Mouse (Mus musculus) thymus, adult 2 months (tissue): Measurements from ENCODE around the gene Mapre3. TPM values are rescaled to one million over a fixed set of nuclear protein-coding genes. Genes with fewer than 3 reads are reported as not detected.
A peak's percentile ranks its signal among the peaks of the same experiment; 100 is the strongest.

Experiments
- DNase-seq: peaks from one replicate; pipeline ENCODE4 v3.0.0; 2021
- H3K27ac ChIP-seq: fragments of 200-500 bp; 2 replicates; pipeline ENCODE4 v1.5.1; 2012; ENCODE audit warnings: low read length, control low read depth; ENCODE audit not compliant: control insufficient read depth, insufficient read depth
- H3K27me3 ChIP-seq: fragments of 200-500 bp; 2 replicates; pipeline ENCODE4 v1.6.1; 2012; ENCODE audit warnings: mild to moderate bottlenecking, low read length, moderate library complexity, mixed read lengths; ENCODE audit not compliant: control insufficient read depth, insufficient read depth
- H3K36me3 ChIP-seq: fragments of 200-500 bp; 2 replicates; pipeline ENCODE4 v1.6.1; 2012; ENCODE audit warnings: mild to moderate bottlenecking, low read length, moderate library complexity; ENCODE audit not compliant: control insufficient read depth, insufficient read depth
- H3K4me1 ChIP-seq: fragments of 200-500 bp; replicated peaks from 2 replicates; pipeline ENCODE4 v1.6.1; 2012; ENCODE audit warnings: low read length; ENCODE audit not compliant: control insufficient read depth, insufficient read depth
- H3K4me3 ChIP-seq: fragments of 200-500 bp; 2 replicates; pipeline ENCODE4 v1.5.1; 2012; ENCODE audit warnings: mild to moderate bottlenecking, low read length, control low read depth, moderate library complexity; ENCODE audit not compliant: control insufficient read depth, insufficient read depth
- CTCF ChIP-seq: fragments of 200-500 bp; IDR thresholded peaks from 2 replicates; pipeline ENCODE4 v1.5.1; 2012; ENCODE audit warnings: mild to moderate bottlenecking, control low read depth, low read length, moderate library complexity, borderline replicate concordance; ENCODE audit not compliant: control insufficient read depth, poor library complexity, insufficient read depth; ENCODE audit errors: extremely low read depth
- POLR2A ChIP-seq: fragments of 200-500 bp; IDR thresholded peaks from 2 replicates; pipeline ENCODE4 v1.6.1; 2012; ENCODE audit warnings: mild to moderate bottlenecking, low read length, control low read depth, moderate library complexity; ENCODE audit not compliant: control insufficient read depth, poor library complexity, insufficient read depth; ENCODE audit errors: extremely low read depth
- WGBS: fragments of 180-500 bp; shearing (Covaris S2); methylation state at CpG from one replicate; pipeline ENCODE4 v1.1.7; 2018; 5-methylcytosine and 5-hydroxymethylcytosine counted together
- polyA plus RNA-seq: library from polyadenylated mRNA; depleted of rRNA; stranded (reverse); fragments of >200 nt; gene quantifications from 2 replicates; pipeline ENCODE4 v1.2.3, GENCODE M21; 2012

Mapre3 gene
- polyA plus RNA-seq, 1 experiment: 16.6 TPM

- TF ChIP-seq CTCF (no peak), POLR2A (no peak)
- Histone ChIP-seq H3K4me3 (no peak overlapping the region), H3K27ac (no peak overlapping the region), H3K4me1 (peaks cover 8% of the 10 kb centered on the region; the same call in 1 of the 2 replicates), H3K27me3 (no peaks in the 10 kb centered on the region), H3K36me3 (no peaks in the 10 kb centered on the region)
- 33% methylated on average over 5 of the region's 5 CpGs for WGBS
- no peak for DNase-seq
Observed at GRCm38 (mm10) chr5:30886731-30887130, 72.3 kb downstream of the Mapre3 start.

- Histone ChIP-seq H3K27ac (peak overlapping the region; percentile 92), H3K36me3 (no peaks in the 10 kb centered on the region; the same call in 1 of the 2 replicates), H3K4me3 (peak overlapping the region; percentile 94), H3K4me1 (peaks cover 8% of the 10 kb centered on the region; the same call in 1 of the 2 replicates), H3K27me3 (no peaks in the 10 kb centered on the region)
- TF ChIP-seq CTCF (no peak), POLR2A (peak; percentile 87)
- peak; percentile 74 for DNase-seq
- WGBS: under 1% methylated on average over 19 of the region's 19 CpGs
Observed at GRCm38 (mm10) chr5:30887331-30887761, 72.9 kb downstream of the Mapre3 start.

- Histone ChIP-seq H3K4me1 (peaks cover 8% of the 10 kb centered on the region; the same call in 1 of the 2 replicates), H3K27me3 (no peaks in the 10 kb centered on the region), H3K36me3 (peaks cover 5% of the 10 kb centered on the region; the same call in 1 of the 2 replicates), H3K27ac (peak overlapping the region; percentile 92), H3K4me3 (peak overlapping the region; percentile 94)
- TF ChIP-seq CTCF: no peak
- no peak for TF ChIP-seq POLR2A
- peak; percentile 87 for DNase-seq
- WGBS: under 1% methylated on average over 28 of the region's 28 CpGs
Observed at GRCm38 (mm10) chr5:30887858-30888336, 73.5 kb downstream of the Mapre3 start.

GRCm38 (mm10) chr5:30888337-30889087 is 74.1 kb downstream of the Mapre3 start, which contains the start of gene Agbl5:
Gene Agbl5, plus strand, starts transcription at chr5:30888694.
- Histone ChIP-seq H3K36me3 (peaks cover 11% of the 10 kb centered on the region; the same call in 1 of the 2 replicates), H3K4me1 (peaks cover 8% of the 10 kb centered on the region; the same call in 1 of the 2 replicates), H3K27ac (peak within 1 kb of the TSS; percentile 92), H3K4me3 (peak within 1 kb of the TSS; percentile 94), H3K27me3 (no peaks in the 10 kb centered on the region)
- TF ChIP-seq POLR2A: peak; percentile 67
- TF ChIP-seq CTCF: no peak
- under 1% methylated on average over 42 of the region's 42 CpGs for WGBS
- peak; percentile 96 for DNase-seq

- under 1% methylated on average over 42 of the region's 42 CpGs for WGBS
- no peak for TF ChIP-seq CTCF
- TF ChIP-seq POLR2A: no peak
- H3K27ac ChIP-seq: peak overlapping the region; percentile 51; the same call in 1 of the 2 replicates
- no peaks in the 10 kb centered on the region for H3K27me3 ChIP-seq
- peaks cover 8% of the 10 kb centered on the region; the same call in 1 of the 2 replicates for H3K4me1 ChIP-seq
- H3K36me3 ChIP-seq: peaks cover 13% of the 10 kb centered on the region; the same call in 1 of the 2 replicates
- H3K4me3 ChIP-seq: peak overlapping the region; percentile 66
- no peak for DNase-seq
Observed at GRCm38 (mm10) chr5:30889088-30889754, 74.8 kb downstream of the Mapre3 start.

GRCm38 (mm10) chr5:30890375-30890774 is 75.9 kb downstream of the Mapre3 start:
- H3K4me1 ChIP-seq: peaks cover 8% of the 10 kb centered on the region; the same call in 1 of the 2 replicates
- DNase-seq: no peak
- WGBS: 93% methylated on average over 7 of the region's 7 CpGs
- H3K4me3 ChIP-seq: no peak overlapping the region
- H3K36me3 ChIP-seq: peaks cover 18% of the 10 kb centered on the region; the same call in 1 of the 2 replicates
- no peaks in the 10 kb centered on the region for H3K27me3 ChIP-seq
- no peak overlapping the region for H3K27ac ChIP-seq
- TF ChIP-seq CTCF (no peak), POLR2A (no peak)
